In the genomic region with DNA sequence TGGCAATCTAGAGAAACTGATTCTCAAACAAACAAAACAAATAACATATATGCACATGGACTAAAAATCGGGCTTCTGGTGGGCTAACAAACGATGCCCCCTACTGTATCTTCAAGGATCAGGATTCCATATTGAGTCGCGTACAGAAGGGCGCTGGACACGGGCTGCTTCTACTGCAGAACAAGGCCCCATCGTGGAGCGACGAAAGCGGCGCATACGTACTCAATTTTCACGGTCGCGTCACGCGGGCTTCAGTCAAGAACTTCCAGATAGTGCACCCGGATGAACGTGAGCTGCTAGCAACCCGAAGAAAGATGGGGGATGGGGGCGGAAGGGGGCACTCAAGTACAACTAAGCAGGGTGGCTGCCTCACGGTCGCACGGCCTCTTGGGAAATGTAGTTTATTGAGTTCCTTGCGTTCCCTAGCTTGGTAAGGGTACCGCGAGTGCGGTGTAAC, we compare ENCODE assay signal across 8 mouse cellular contexts. TPM values are rescaled to one million over a fixed set of nuclear protein-coding genes. Genes with fewer than 3 reads are reported as not detected.
DNase-seq lines count a peak whose midpoint lies in the region; ATAC-seq and TF ChIP-seq lines count a peak whose summit lies in the region.

No protein-coding gene starts in this region.

- H3K4me1 ChIP-seq in embryonic facial prominence, embryonic 12.5 days = peaks cover 24% of the 10 kb centered on the region
- peaks cover 30% of the 10 kb centered on the region for H3K4me1 ChIP-seq in heart, embryonic 10.5 days
- H3K4me1 ChIP-seq in kidney, embryonic 14.5 days (ENCODE audit: control insufficient read depth, insufficient read depth, low read length) = peaks cover 21% of the 10 kb centered on the region
- H3K4me1 ChIP-seq in limb, embryonic 15.5 days = peaks cover 39% of the 10 kb centered on the region
- peaks cover 8% of the 10 kb centered on the region; the same call in 1 of the 2 replicates for H3K4me1 ChIP-seq in midbrain, postnatal 0 days (ENCODE audit: insufficient read depth, low read length)

- no peaks in the 10 kb centered on the region for H3K27me3 ChIP-seq in embryonic facial prominence, embryonic 12.5 days
- H3K27me3 ChIP-seq in heart, embryonic 10.5 days (ENCODE audit: insufficient read depth, poor library complexity, severe bottlenecking) = no peaks in the 10 kb centered on the region
- no peaks in the 10 kb centered on the region for H3K27me3 ChIP-seq in kidney, embryonic 14.5 days (ENCODE audit: control insufficient read depth, insufficient read depth, low read length)
- H3K27me3 ChIP-seq in limb, embryonic 15.5 days = no peaks in the 10 kb centered on the region
- no peaks in the 10 kb centered on the region for H3K27me3 ChIP-seq in midbrain, postnatal 0 days (ENCODE audit: insufficient read depth, low read length)

- peak; percentile 78 for DNase-seq in cerebellum, adult 11 months
- peak; percentile 95 for DNase-seq in heart, embryonic 10.5 days (ENCODE audit: low spot score)
- peak; percentile 96 for DNase-seq in midbrain, postnatal 0 days (ENCODE audit: low spot score)
- DNase-seq in spleen, postnatal 10 days (ENCODE audit: low spot score in 2 of 2) = peak; percentile 77 to 90

- H3K27ac ChIP-seq in embryonic facial prominence, embryonic 12.5 days = peak overlapping the region; percentile 79; the same call in 1 of the 2 replicates
- H3K27ac ChIP-seq in heart, embryonic 10.5 days = peak overlapping the region; percentile 93
- H3K27ac ChIP-seq in kidney, embryonic 14.5 days (ENCODE audit: low read depth, low read length) = peak overlapping the region; percentile 78; the same call in 1 of the 2 replicates
- peak overlapping the region; percentile 90 for H3K27ac ChIP-seq in limb, embryonic 15.5 days
- H3K27ac ChIP-seq in midbrain, postnatal 0 days (ENCODE audit: low read depth, low read length) = peak overlapping the region; percentile 72

- WGBS in embryonic facial prominence, embryonic 12.5 days = 1% methylated on average over 28 of the region's 28 CpGs
- under 1% methylated on average over 28 of the region's 28 CpGs for WGBS in heart, embryonic 10.5 days
- 2% methylated on average over 28 of the region's 28 CpGs for WGBS in kidney, embryonic 14.5 days
- under 1% methylated on average over 28 of the region's 28 CpGs for WGBS in limb, embryonic 15.5 days
- WGBS in midbrain, postnatal 0 days = 1% methylated on average over 28 of the region's 28 CpGs

- no peak for ATAC-seq in cerebellum, adult (ENCODE audit: insufficient number of reproducible peaks, low FRiP score, low TSS enrichment)
- peak; percentile 57; the same call in 1 of the 2 replicates for ATAC-seq in embryonic facial prominence, embryonic 12.5 days (ENCODE audit: insufficient number of reproducible peaks, insufficient read depth, low FRiP score, low TSS enrichment)
- peak; percentile 61 for ATAC-seq in kidney, embryonic 14.5 days (ENCODE audit: low FRiP score, low TSS enrichment)
- peak; percentile 52 for ATAC-seq in limb, embryonic 15.5 days (ENCODE audit: insufficient number of reproducible peaks, low FRiP score, low TSS enrichment, low read depth)
- ATAC-seq in midbrain, postnatal 0 days (ENCODE audit: low FRiP score) = peak; percentile 53; the same call in 1 of the 2 replicates

- 0 out of 2 replicates have a peak, but pooled peaks cover 8% of the 10 kb centered on the region for H3K36me3 ChIP-seq in embryonic facial prominence, embryonic 12.5 days
- peaks cover 17% of the 10 kb centered on the region; the same call in 1 of the 2 replicates for H3K36me3 ChIP-seq in heart, embryonic 10.5 days
- H3K36me3 ChIP-seq in kidney, embryonic 14.5 days (ENCODE audit: control insufficient read depth, insufficient read depth, low read length) = peaks cover 7% of the 10 kb centered on the region; the same call in 1 of the 2 replicates
- H3K36me3 ChIP-seq in limb, embryonic 15.5 days = peaks cover 7% of the 10 kb centered on the region; the same call in 1 of the 2 replicates
- no peaks in the 10 kb centered on the region for H3K36me3 ChIP-seq in midbrain, postnatal 0 days (ENCODE audit: insufficient read depth, low read length)

- peak overlapping the region; percentile 46 for H3K9ac ChIP-seq in embryonic facial prominence, embryonic 12.5 days
- H3K9ac ChIP-seq in kidney, embryonic 14.5 days (ENCODE audit: low read depth, low read length) = peak overlapping the region; percentile 55
- peak overlapping the region; percentile 43; the same call in 1 of the 2 replicates for H3K9ac ChIP-seq in limb, embryonic 15.5 days
- H3K9ac ChIP-seq in midbrain, postnatal 0 days (replicated peaks; ENCODE audit: low read length, poor library complexity, severe bottlenecking) = no peak overlapping the region; the same call in 1 of the 2 replicates

- peak overlapping the region; percentile 45 for H3K4me2 ChIP-seq in embryonic facial prominence, embryonic 12.5 days (replicated peaks)
- H3K4me2 ChIP-seq in kidney, embryonic 14.5 days (replicated peaks; ENCODE audit: low read depth, low read length) = peak overlapping the region; percentile 45
- peak overlapping the region; percentile 47 for H3K4me2 ChIP-seq in limb, embryonic 15.5 days
- peak overlapping the region; percentile 48 for H3K4me2 ChIP-seq in midbrain, postnatal 0 days (ENCODE audit: low read depth, low read length, poor library complexity, severe bottlenecking)

- H3K4me3 ChIP-seq in embryonic facial prominence, embryonic 12.5 days = peak overlapping the region; percentile 42
- H3K4me3 ChIP-seq in heart, embryonic 10.5 days = peak overlapping the region; percentile 70
- H3K4me3 ChIP-seq in kidney, embryonic 14.5 days (ENCODE audit: low read length) = peak overlapping the region; percentile 53
- peak overlapping the region; percentile 49 for H3K4me3 ChIP-seq in limb, embryonic 15.5 days
- peak overlapping the region; percentile 42 for H3K4me3 ChIP-seq in midbrain, postnatal 0 days (ENCODE audit: low read depth, low read length)

- peak; percentile 53 for TF ChIP-seq CTCF in midbrain, postnatal 0 days (IDR thresholded peaks at IDR 0.05)

- H3K9me3 ChIP-seq in embryonic facial prominence, embryonic 12.5 days = no peaks in the 10 kb centered on the region
- H3K9me3 ChIP-seq in heart, embryonic 10.5 days = no peaks in the 10 kb centered on the region
- no peaks in the 10 kb centered on the region for H3K9me3 ChIP-seq in kidney, embryonic 14.5 days (ENCODE audit: control insufficient read depth, low read length)
- no peaks in the 10 kb centered on the region for H3K9me3 ChIP-seq in limb, embryonic 15.5 days
- no peaks in the 10 kb centered on the region for H3K9me3 ChIP-seq in midbrain, postnatal 0 days (ENCODE audit: low read length)

RNA-seq across cellular contexts. Expression of gene Ppp1r15a, which starts 4.3 kb away (rescaled TPM):
- polyA plus RNA-seq in embryonic facial prominence, embryonic 12.5 days (2016; fragmentation: Nextera tagmentation; extraction: Ambion mirVana) = 24.1 and 25.6 TPM in 2 replicates
- 28.2 and 31.2 TPM in 2 replicates for polyA plus RNA-seq in heart, embryonic 10.5 days (2016; fragmentation: Nextera tagmentation; extraction: Ambion mirVana)
- 13.4 and 15.7 TPM in 2 replicates for polyA plus RNA-seq in kidney, embryonic 14.5 days (2014; fragmentation: Nextera tagmentation; extraction: Ambion mirVana)
- 22.3 and 26.1 TPM in 2 replicates for polyA plus RNA-seq in limb, embryonic 15.5 days (2015; fragmentation: Nextera tagmentation; extraction: Ambion mirVana)
- total RNA-seq in midbrain, postnatal 0 days (2014; rRNA removed) = 17.2 and 17.4 TPM in 2 replicates
- 18.7 and 18.8 TPM in 2 replicates for polyA plus RNA-seq in midbrain, postnatal 0 days (2015; fragmentation: Nextera tagmentation; extraction: Ambion mirVana)

RNA-seq across cellular contexts. Expression of gene Plekha4, which starts 4.4 kb away (rescaled TPM):
- 3.0 and 3.2 TPM in 2 replicates for polyA plus RNA-seq in embryonic facial prominence, embryonic 12.5 days (2016; fragmentation: Nextera tagmentation; extraction: Ambion mirVana)
- polyA plus RNA-seq in heart, embryonic 10.5 days (2016; fragmentation: Nextera tagmentation; extraction: Ambion mirVana) = 0.59 and 0.64 TPM in 2 replicates
- 4.7 and 5.1 TPM in 2 replicates for polyA plus RNA-seq in kidney, embryonic 14.5 days (2014; fragmentation: Nextera tagmentation; extraction: Ambion mirVana)
- polyA plus RNA-seq in limb, embryonic 15.5 days (2015; fragmentation: Nextera tagmentation; extraction: Ambion mirVana) = 5.7 and 6.8 TPM in 2 replicates
- total RNA-seq in midbrain, postnatal 0 days (2014; rRNA removed) = 2.0 and 2.1 TPM in 2 replicates
- polyA plus RNA-seq in midbrain, postnatal 0 days (2015; fragmentation: Nextera tagmentation; extraction: Ambion mirVana) = 1.2 and 1.6 TPM in 2 replicates

RNA-seq across cellular contexts. Expression of gene Nucb1, which starts 11.6 kb away (rescaled TPM):
- polyA plus RNA-seq in embryonic facial prominence, embryonic 12.5 days (2016; fragmentation: Nextera tagmentation; extraction: Ambion mirVana) = 161 and 172 TPM in 2 replicates
- polyA plus RNA-seq in heart, embryonic 10.5 days (2016; fragmentation: Nextera tagmentation; extraction: Ambion mirVana) = 163 and 198 TPM in 2 replicates
- 141 and 190 TPM in 2 replicates for polyA plus RNA-seq in kidney, embryonic 14.5 days (2014; fragmentation: Nextera tagmentation; extraction: Ambion mirVana)
- 279 and 295 TPM in 2 replicates for polyA plus RNA-seq in limb, embryonic 15.5 days (2015; fragmentation: Nextera tagmentation; extraction: Ambion mirVana)
- 92.2 and 137 TPM in 2 replicates for total RNA-seq in midbrain, postnatal 0 days (2014; rRNA removed)
- 137 and 144 TPM in 2 replicates for polyA plus RNA-seq in midbrain, postnatal 0 days (2015; fragmentation: Nextera tagmentation; extraction: Ambion mirVana)

RNA-seq across cellular contexts. Expression of gene Hsd17b14, which starts 32.9 kb away (rescaled TPM):
- 0.56 and 1.5 TPM in 2 replicates for polyA plus RNA-seq in embryonic facial prominence, embryonic 12.5 days (2016; fragmentation: Nextera tagmentation; extraction: Ambion mirVana)
- 0.42 and 1.2 TPM in 2 replicates for polyA plus RNA-seq in heart, embryonic 10.5 days (2016; fragmentation: Nextera tagmentation; extraction: Ambion mirVana)
- 12.8 and 13.5 TPM in 2 replicates for polyA plus RNA-seq in kidney, embryonic 14.5 days (2014; fragmentation: Nextera tagmentation; extraction: Ambion mirVana)
- polyA plus RNA-seq in limb, embryonic 15.5 days (2015; fragmentation: Nextera tagmentation; extraction: Ambion mirVana) = 0.74 and 1.1 TPM in 2 replicates
- total RNA-seq in midbrain, postnatal 0 days (2014; rRNA removed) = not detected in 2 replicates
- polyA plus RNA-seq in midbrain, postnatal 0 days (2015; fragmentation: Nextera tagmentation; extraction: Ambion mirVana) = 0.15 and 0.20 TPM in 2 replicates

RNA-seq across cellular contexts. Expression of gene Dhdh, which starts 33.2 kb away (rescaled TPM):
- polyA plus RNA-seq in embryonic facial prominence, embryonic 12.5 days (2016; fragmentation: Nextera tagmentation; extraction: Ambion mirVana) = 3.0 and 3.7 TPM in 2 replicates
- polyA plus RNA-seq in heart, embryonic 10.5 days (2016; fragmentation: Nextera tagmentation; extraction: Ambion mirVana) = 5.8 and 6.1 TPM in 2 replicates
- 3.3 and 3.5 TPM in 2 replicates for polyA plus RNA-seq in kidney, embryonic 14.5 days (2014; fragmentation: Nextera tagmentation; extraction: Ambion mirVana)
- polyA plus RNA-seq in limb, embryonic 15.5 days (2015; fragmentation: Nextera tagmentation; extraction: Ambion mirVana) = 3.1 and 3.3 TPM in 2 replicates
- total RNA-seq in midbrain, postnatal 0 days (2014; rRNA removed) = 4.3 TPM in 2 replicates
- 5.5 and 6.1 TPM in 2 replicates for polyA plus RNA-seq in midbrain, postnatal 0 days (2015; fragmentation: Nextera tagmentation; extraction: Ambion mirVana)
